Mouse (Mus musculus) c-Kit-negative CD71-positive TER-119-positive erythroid progenitor cells, embryonic 14.5 days (primary cell): ENCODE results near the gene Chd2.

Experiments
- DNase-seq: peaks from one replicate; pipeline ENCODE4 v3.0.0-alpha.2; 2013; ENCODE audit warnings: low read depth, low spot score

Chd2 gene

GRCm38 (mm10) chr7:73405550-73405949 lies 136.1 kb downstream of the Chd2 start:
- DNase-seq, result no peak

DNA sequence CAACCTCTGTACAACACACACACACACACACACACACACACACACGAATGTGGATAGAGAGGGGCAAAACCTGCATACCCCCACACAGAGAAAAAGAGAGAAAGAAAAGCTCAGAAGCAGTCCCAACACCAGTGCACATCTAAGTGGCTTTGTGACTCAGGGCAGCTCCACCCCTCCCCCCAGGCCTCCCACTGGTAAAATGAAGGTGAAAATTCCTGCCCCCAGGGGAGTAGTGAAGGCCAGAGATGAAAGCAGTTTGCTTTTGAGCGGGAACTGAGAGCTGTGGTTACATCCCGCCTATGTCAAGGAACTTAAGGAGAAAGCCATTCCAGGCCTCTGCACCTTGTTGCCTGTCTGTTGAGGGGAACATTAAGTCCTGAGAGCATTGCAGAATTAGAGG lies 138.1 kb downstream of the Chd2 start:
- no peak for DNase-seq

DNA sequence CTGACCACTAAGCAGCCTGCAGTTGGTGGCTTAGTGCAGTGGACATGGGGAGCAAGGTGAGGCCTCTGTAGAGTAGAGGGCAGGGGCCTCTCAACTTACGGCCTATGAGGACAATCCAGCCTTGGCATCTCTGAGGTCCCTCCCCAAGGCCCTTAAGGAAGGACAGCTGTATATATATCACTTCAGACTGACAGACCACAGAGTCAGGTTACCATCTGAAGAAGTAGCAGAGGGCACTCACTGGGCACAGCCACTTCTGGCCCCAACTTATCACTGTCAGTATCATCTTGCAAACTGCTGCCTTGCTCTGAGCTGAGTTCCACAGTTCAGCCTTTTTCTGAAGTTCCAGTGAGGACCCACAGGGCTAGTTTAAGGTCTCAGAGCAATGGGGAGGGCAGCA lies 139.0 kb downstream of the Chd2 start:
- no peak for DNase-seq

GRCm38 (mm10) chr7:73402106-73402505 lies 139.5 kb downstream of the Chd2 start:
- DNase-seq, result no peak

GRCm38 (mm10) chr7:73400051-73400916 lies 141.3 kb downstream of the Chd2 start:
- no peak for DNase-seq

DNA sequence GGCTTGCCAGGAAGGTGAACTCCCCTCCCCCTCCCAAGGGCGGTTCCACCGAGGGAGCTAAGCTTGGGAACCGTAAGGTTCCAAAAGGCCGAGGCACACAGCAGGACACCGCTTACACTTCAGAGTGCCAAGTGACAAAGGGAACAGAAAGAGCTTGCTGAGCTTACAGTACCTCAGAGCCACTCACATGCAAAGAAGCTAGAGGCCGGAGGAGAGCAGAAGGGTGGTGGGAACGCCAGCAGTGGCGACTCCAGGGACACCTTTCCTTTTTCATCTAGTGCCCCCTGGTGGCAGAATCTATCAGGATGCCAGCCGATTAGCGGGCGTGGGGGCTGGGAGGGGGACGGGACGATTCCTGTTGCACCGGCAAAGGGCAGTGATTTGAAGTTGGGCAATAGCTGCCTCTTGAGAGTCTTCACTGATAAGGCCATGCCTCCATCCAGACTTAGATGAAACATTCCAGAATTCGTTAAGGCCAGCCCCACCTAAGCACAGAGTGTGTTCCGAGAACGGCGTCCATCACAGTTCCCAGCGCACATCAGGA lies 142.1 kb downstream of the Chd2 start:
- DNase-seq, result no peak

DNA sequence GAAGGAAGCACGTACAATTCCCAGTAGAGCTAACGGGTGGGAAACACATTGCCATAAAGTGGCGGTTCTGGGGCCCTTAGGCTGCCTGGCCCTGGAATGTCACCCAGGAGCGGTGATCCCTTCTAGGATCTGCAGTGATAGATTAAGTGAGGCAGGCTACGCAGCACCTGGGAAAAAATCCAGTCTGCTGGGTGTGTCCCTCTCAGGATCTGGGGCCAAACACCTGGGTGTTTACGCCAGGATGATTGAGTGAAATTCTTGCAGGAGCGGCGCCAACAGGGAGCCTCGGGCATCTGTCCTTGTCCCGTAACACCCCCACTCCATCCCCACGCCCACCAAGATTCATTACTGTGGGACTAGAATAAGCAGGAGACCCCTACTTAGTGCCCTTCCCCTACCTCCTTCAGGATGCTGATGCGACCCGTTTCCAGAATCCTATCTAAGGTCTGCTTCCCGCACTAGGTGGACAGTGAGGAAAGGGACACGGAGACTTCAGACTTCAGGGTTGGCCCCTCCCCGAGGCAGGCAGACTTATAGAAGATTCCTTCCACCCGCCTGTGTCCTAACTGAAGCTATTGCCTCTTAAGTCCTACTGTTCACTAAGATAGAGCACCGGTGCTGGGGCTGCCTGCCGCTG lies 142.7 kb downstream of the Chd2 start:
- DNase-seq, result no peak

DNA sequence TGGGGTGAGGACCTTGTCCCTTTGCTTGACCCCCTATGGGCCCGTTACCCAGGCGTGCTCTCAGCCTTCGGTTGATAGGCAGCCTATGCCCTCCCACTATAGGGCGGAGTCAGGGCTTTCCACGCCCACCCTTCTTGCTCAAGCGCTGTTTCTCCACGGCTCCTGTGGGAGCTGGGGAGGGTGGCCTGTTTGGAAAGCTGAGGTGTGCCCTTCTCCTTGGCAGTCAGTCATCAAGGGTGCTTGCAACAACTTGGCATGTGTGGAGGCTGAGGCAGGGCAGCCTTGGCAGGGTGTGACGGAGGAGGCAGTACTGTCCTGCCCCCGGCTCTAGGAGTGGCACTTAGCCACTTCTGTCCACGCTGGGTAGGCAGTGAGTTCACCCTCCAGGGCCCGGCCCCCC lies 143.3 kb downstream of the Chd2 start:
- no peak for DNase-seq

- DNase-seq, result no peak
These were observed 147.6 kb downstream of the Chd2 start for GRCm38 (mm10) chr7:73394013-73394409.

DNA sequence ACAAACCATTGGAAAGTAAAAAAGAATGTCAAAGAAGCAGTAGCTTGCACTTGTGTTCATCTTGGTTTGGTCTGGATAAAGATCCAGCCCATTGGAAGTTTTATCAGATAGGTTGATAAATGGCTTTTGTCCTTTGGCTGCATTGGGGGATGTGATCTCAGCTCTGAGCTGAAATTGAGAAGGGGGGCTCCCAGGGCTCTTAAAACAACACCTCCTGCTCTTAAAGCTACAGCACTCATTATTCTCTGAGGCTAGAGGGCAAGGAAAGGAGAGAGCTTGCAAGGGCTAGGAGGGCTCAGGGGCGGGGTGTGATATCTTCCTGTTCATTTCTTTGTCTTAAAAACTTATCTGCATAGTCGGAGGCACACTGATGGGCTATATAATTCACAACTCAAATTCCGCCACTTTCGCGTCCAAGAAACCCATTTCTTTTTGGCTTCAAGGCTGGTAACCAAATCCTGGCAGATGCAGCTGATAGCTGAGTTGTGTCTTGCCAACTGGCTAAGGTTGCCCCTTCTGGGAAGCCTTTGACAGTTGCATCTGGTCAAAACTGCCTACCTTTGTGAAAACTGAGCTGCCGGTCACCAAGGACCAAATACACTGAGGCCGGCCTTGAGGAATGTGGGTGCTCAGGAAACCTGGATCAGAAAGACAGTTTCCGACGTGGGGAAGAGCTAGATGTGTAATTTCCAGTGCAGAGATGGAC lies 148.2 kb downstream of the Chd2 start:
- DNase-seq, result no peak

GRCm38 (mm10) chr7:73392359-73392758 lies 149.3 kb downstream of the Chd2 start:
- no peak for DNase-seq

GRCm38 (mm10) chr7:73391518-73392321 lies 149.9 kb downstream of the Chd2 start:
- DNase-seq, result no peak

GRCm38 (mm10) chr7:73391002-73391517 lies 150.6 kb downstream of the Chd2 start:
- DNase-seq, result no peak

DNA sequence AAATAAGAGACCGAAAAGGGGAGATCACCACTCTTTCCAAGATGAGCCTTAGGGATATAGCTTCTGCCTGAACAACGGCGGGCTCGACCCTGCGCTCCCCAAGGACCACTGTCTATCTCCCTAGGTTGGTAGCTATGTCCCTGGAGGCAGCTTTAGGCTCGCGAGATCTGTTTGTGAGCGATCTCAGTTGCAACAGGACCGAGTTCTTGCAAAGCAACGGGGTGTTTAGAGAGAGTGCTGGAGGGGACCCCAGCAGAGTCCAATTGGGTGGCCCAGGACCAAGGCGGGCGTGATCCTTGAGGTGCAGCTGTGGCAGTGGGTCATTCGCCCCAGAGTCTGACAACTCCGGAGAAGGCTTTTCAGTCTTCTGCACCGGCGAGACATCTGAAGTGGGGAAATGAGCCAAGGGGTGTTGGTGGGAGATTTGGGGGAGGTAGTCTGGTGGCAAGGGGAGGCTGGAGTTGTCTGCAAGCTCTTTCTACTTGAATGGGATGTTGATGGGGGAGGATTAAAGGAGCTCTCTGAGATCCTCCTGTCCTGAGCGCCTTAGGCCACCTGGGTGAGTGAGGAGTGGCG lies 151.1 kb downstream of the Chd2 start:
- no peak for DNase-seq

- no peak for DNase-seq
These were observed 151.7 kb downstream of the Chd2 start for GRCm38 (mm10) chr7:73389871-73390294.

- DNase-seq, result no peak
These were observed 152.2 kb downstream of the Chd2 start for GRCm38 (mm10) chr7:73389419-73389818.

GRCm38 (mm10) chr7:73388866-73389265 lies 152.8 kb downstream of the Chd2 start:
- DNase-seq, result no peak

- no peak for DNase-seq
These were observed 158.8 kb downstream of the Chd2 start for GRCm38 (mm10) chr7:73382843-73383242.

DNA sequence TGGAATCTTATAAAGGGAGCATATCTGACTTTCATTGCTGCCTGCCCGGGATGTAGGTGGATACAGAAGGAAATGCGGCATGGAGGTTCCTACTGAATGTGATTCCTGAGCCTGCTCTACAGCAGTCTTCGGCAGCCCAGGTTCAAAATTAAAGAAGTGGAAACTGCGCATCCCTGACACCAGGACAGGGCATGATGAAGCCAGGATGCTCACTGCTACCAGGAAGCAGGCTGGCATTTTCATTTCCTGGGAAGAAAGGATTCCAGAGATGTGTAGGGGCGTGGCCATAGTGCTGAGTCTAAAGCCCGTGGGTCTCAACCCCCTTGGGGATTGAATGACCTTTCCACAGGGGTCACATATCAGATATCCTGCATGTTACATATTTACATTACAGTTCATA lies 163.6 kb downstream of the Chd2 start:
- no peak for DNase-seq

GRCm38 (mm10) chr7:73377307-73377706 lies 164.3 kb downstream of the Chd2 start:
- no peak for DNase-seq
